In the genomic region with DNA sequence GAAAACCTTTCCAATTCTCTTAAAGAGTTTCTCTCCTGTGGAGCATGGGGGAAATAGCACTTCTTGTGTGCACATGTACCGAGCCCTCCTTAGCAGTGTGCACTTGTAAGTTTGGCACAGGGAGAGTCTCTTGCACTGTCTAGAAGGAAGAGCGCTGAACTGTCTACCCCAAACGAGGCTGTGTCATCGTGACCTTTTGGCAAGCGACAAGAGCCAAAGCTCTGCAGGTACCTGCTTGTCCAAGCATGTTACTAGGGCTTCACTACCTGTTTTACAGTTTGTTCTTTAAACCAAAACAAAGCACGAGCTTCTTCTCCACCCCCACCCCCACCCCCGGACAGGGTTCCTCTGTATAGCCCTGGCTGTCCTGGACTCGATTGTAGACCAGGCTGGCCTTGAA, we compare ENCODE assay signal across 23 mouse cellular contexts. TPM values are rescaled to one million over a fixed set of nuclear protein-coding genes. Genes with fewer than 3 reads are reported as not detected.
A peak's percentile ranks its signal among the peaks of the same experiment; 100 is the strongest.
DNase-seq lines count a peak whose midpoint lies in the region; ATAC-seq and TF ChIP-seq lines count a peak whose summit lies in the region.
"Had no signal": no experiment of that assay in that cellular context is flagged by ENCODE, and none has a peak within 500 bp of the region (broad histone marks: within the 10 kb centered on the region; RNA-seq: fewer than 3 reads in every experiment).

No protein-coding gene starts in this region.

- intact Hi-C loops in heart, postnatal 10 days (cut with DNase I): no loop called here

- 0 out of 2 replicates have a peak, but pooled peaks cover 2% of the 10 kb centered on the region for H3K4me1 ChIP-seq in liver, postnatal 0 days (ENCODE audit: insufficient read depth)
- no peaks in the 10 kb centered on the region for H3K4me1 ChIP-seq in liver, embryonic 11.5 days (replicated peaks; ENCODE audit: control insufficient read depth, insufficient read depth, low read length)

- no peaks in the 10 kb centered on the region for H3K36me3 ChIP-seq in liver, postnatal 0 days (replicated peaks; ENCODE audit: insufficient read depth, low read length)
- no peaks in the 10 kb centered on the region for H3K36me3 ChIP-seq in liver, embryonic 11.5 days (ENCODE audit: control insufficient read depth, insufficient read depth, low read length)
- no peaks in the 10 kb centered on the region for H3K36me3 ChIP-seq in splenic B cell, adult 2 months (ENCODE audit: control insufficient read depth, insufficient read depth, low read length, poor library complexity, severe bottlenecking)
- H3K36me3 ChIP-seq: G1E; hindbrain, embryonic 10.5 days; hindbrain, embryonic 13.5 days had no signal

- no peak for TF ChIP-seq CTCF in liver, postnatal 0 days (IDR thresholded peaks at IDR 0.05; ENCODE audit: low read depth)

- no peak for ATAC-seq in liver, postnatal 0 days
- no peak for ATAC-seq in liver, embryonic 11.5 days (replicated peaks; ENCODE audit: low FRiP score)
- ATAC-seq: forebrain, embryonic 14.5 days; forebrain, postnatal 0 days; hindbrain, embryonic 16.5 days; Patski had no signal

- peak; percentile 36 for DNase-seq in kidney, adult 11 months
- no peak for DNase-seq in kidney, postnatal 4 days
- DNase-seq in liver, postnatal 0 days: no peak
- DNase-seq in liver, embryonic 11.5 days (ENCODE audit: low spot score): no peak
- peak; percentile 56 for DNase-seq in A20 (ENCODE audit: low read depth, low spot score)
- DNase-seq in splenic B cell, adult 2 months (ENCODE audit: low read depth, low spot score): peak; percentile 43
- no peak for DNase-seq in heart, postnatal 10 days
- DNase-seq: adrenal gland, postnatal 14 days; cerebellum, adult 18-20 months; cerebellum, adult 9-10 months; cerebellum, postnatal 14 days; forebrain, postnatal 0 days; gastrocnemius, adult 2 months; gastrocnemius, postnatal 14 days; heart, adult 11 months; heart, postnatal 36 days had no signal

- H3K9ac ChIP-seq in liver, postnatal 0 days (replicated peaks): no peak overlapping the region
- no peak overlapping the region for H3K9ac ChIP-seq in liver, embryonic 11.5 days (ENCODE audit: low read depth, low read length)
- H3K9ac ChIP-seq: forebrain, postnatal 0 days; hindbrain, embryonic 13.5 days had no signal

- no peak for TF ChIP-seq EP300 in liver, postnatal 0 days (IDR thresholded peaks at IDR 0.05; ENCODE audit: low read depth)

- H3K9me3 ChIP-seq in liver, postnatal 0 days (ENCODE audit: low read length): no peaks in the 10 kb centered on the region
- H3K9me3 ChIP-seq in liver, embryonic 11.5 days (ENCODE audit: control insufficient read depth, low read length): no peaks in the 10 kb centered on the region
- H3K9me3 ChIP-seq: G1E; hindbrain, embryonic 10.5 days; hindbrain, embryonic 13.5 days had no signal

- H3K27me3 ChIP-seq in liver, postnatal 0 days (ENCODE audit: insufficient read depth, low read length): no peaks in the 10 kb centered on the region
- H3K27me3 ChIP-seq in liver, embryonic 11.5 days (replicated peaks; ENCODE audit: control insufficient read depth, insufficient read depth, low read length): no peaks in the 10 kb centered on the region
- no peaks in the 10 kb centered on the region for H3K27me3 ChIP-seq in splenic B cell, adult 2 months (ENCODE audit: control insufficient read depth, insufficient read depth, low read length, poor library complexity, severe bottlenecking)
- H3K27me3 ChIP-seq: Patski had no signal

- no peak overlapping the region for H3K4me3 ChIP-seq in liver, postnatal 0 days (ENCODE audit: low read depth, low read length)
- no peak overlapping the region for H3K4me3 ChIP-seq in liver, embryonic 11.5 days (ENCODE audit: low read depth, low read length)
- H3K4me3 ChIP-seq: gastrocnemius, adult 2 months; hindbrain, embryonic 10.5 days; hindbrain, embryonic 13.5 days had no signal

- 72% methylated on average over 8 of the region's 8 CpGs for WGBS in liver, postnatal 0 days (ENCODE audit: insufficient replicate concordance)
- 79% methylated on average over 8 of the region's 8 CpGs for WGBS in liver, embryonic 11.5 days

- H3K27ac ChIP-seq in liver, postnatal 0 days (ENCODE audit: low read depth): peak overlapping the region; percentile 46
- H3K27ac ChIP-seq in liver, embryonic 11.5 days (ENCODE audit: low read depth, low read length): no peak overlapping the region
- H3K27ac ChIP-seq: hindbrain, embryonic 10.5 days had no signal

- H3K4me2 ChIP-seq in liver, postnatal 0 days (ENCODE audit: low read depth, low read length): no peak overlapping the region
- H3K4me2 ChIP-seq in liver, embryonic 11.5 days: no peak overlapping the region
- H3K4me2 ChIP-seq: heart, embryonic 11.5 days; hindbrain, embryonic 13.5 days had no signal

RNA-seq across cellular contexts. Expression of gene Bcl7a, which starts 15.9 kb away (rescaled TPM):
- 5.1 and 5.3 TPM in 2 replicates for polyA plus RNA-seq in liver, postnatal 0 days (2015; fragmentation: Nextera tagmentation; extraction: Ambion mirVana)
- 18.2 and 21.1 TPM in 2 replicates for polyA plus RNA-seq in liver, embryonic 11.5 days (2014; fragmentation: Nextera tagmentation; extraction: Ambion mirVana)
- total RNA-seq in heart, postnatal 10 days (2021): 10 to 100 TPM; 11.9 to 14.2 TPM

Comparison
In these comparisons a context has a peak if more than half of its experiments do, and no peak if none do; other contexts are left out.
1. DNase-seq: peak in kidney, adult 11 months (single experiment), A20 (single experiment) and splenic B cell, adult 2 months (single experiment); none in kidney, postnatal 4 days (0 of 2), liver, postnatal 0 days (single experiment), liver, embryonic 11.5 days (single experiment) and heart, postnatal 10 days (0 of 2).